Mouse (Mus musculus) bone marrow, adult 2 months (tissue): ENCODE results near the gene Zfp655.

Source experiments
- CTCF ChIP-seq: fragments of 200-500 bp; IDR thresholded peaks from 2 replicates; pipeline ENCODE4 v1.5.1; 2011; ENCODE audit warnings: low read length, control low read depth; ENCODE audit not compliant: control insufficient read depth, insufficient read depth
- POLR2A ChIP-seq: fragments of 200-500 bp; IDR thresholded peaks from 2 replicates; pipeline ENCODE4 v1.6.1; 2011; ENCODE audit warnings: low read depth, mild to moderate bottlenecking, control low read depth, low read length, borderline replicate concordance; ENCODE audit not compliant: control insufficient read depth

DNA sequence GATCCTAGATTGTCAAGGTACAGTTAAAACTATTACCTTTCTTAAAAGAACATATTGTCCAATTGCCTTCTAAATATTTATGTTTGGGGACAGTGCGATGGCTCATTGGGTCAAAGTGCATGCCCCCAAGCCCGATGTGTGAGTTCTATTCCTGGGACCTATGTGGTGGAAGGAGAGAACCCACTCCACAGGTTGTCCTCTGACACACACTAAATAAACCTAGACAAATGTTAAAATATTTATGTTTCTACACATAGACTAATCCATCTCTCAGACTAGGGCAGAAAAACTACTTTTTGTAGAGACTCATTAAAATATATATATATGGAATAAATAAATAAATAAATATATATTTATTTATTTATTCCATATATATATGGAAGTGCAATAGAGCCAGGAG is 48.4 kb downstream of the Zfp655 start:
- TF ChIP-seq POLR2A (no peak), CTCF (no peak)
